Mouse (Mus musculus): ENCODE measurements around the gene Cldn14.
A peak's percentile ranks its signal among the peaks of the same experiment; 100 is the strongest.

The Cldn14 gene

DNA sequence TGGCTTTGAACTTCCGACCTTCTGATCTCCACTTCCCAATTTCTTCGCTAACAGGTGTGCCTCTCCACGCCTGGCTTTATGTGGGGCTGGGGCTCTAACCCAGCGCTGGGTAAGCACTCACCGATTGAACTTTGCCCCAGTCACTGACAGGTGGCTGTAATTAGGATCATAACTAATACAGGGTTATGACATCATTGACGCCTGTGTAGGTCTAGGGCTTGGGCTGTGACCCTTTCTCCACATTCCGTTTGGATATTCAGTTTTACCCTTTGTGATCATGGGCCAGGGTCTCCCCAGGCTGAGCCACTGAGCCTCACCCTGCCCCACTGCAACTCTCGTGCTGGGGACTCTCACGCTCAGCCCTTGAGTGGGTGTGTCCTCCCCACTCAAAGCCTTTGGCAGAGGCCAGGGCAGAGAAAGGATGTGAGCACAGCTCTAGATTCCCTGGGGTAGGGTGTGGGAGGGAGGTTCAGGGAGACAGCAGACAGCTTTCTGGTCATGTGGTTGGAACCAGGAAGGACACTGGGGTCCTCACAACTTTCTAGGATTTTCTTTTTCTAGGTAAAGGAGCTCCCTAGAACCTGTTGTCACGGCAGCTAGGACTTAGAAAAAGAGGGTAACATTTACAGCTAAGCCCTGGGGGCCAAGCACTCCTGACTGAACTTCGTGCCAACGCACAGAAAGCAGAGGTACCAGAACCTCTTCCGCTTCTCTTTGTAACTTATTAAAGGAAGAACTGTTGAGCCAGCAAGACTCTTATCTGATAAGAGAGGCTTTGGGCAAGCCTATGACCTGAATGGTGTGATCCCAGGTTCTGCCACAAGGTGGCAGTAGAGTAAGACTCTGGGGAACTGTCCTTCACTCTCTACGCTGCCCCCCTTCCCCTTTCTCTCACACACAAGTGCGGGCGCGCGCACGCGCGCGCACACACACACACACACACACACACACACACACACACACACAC is 90.6 kb downstream of the Cldn14 start:
- 0 out of 2 replicates have a peak, but pooled peaks have one; percentile 33 for ATAC-seq (ENCODE audit: insufficient number of reproducible peaks, low FRiP score, low TSS enrichment)

DNA sequence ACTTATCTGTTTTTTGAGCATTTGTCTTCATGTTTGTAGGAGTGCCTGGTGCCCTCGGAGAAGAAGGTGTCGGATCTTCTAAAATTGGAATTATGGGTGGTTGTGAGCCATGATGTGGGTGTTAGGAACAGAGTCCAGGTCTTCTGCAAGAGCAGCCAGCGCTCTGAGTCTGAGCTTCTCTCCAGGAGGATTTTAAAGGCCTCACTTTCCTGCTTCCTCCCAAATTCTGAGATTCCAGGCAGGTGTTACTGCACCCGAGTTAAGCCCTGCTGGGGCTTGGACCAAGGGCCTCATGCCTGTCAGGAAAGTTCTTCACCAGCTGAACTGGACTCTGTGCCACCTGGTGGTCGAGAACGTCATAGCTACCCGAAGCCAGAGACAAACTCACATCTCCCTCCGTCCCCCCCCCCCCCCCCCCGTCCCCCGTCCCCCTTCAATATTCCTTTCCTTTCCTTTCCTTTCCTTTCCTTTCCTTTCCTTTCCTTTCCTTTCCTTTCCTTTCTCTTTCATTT is 93.2 kb downstream of the Cldn14 start:
- ATAC-seq (ENCODE audit: insufficient number of reproducible peaks, low FRiP score, low TSS enrichment) = no peak

DNA sequence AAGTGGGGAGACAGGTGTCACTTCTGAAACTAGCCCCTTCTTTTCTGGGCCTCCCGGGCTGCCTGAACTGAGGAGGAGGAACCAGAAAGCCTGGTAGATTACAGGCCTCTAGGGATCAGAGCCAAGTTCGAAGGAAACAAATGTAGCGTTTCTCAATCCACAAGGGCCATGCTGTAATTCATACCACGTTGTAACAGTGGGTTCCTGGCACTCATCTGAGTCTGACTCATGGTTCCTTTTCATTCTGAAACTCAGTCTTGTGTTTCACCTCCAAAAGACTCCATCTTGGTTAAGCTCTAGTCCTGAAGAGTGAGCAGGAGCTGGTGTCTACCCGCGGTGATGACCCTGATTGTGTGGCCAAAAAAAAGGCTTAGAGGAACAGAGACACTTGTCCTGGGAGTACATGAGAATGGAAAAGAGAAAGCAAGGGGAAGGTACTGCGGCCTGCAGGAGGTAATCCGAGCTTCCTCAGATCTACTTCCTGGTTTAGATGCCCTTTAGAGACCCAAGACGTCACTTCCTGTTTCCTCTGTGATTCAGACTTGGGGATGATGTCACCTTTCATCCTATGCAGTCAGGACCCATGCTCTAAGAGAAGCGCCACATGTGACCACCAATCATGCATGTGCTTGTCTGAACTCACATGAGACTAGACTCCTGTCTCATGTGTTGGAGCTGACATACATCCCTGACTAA is 94.6 kb downstream of the Cldn14 start:
- ATAC-seq (ENCODE audit: insufficient number of reproducible peaks, low FRiP score, low TSS enrichment) = no peak

DNA sequence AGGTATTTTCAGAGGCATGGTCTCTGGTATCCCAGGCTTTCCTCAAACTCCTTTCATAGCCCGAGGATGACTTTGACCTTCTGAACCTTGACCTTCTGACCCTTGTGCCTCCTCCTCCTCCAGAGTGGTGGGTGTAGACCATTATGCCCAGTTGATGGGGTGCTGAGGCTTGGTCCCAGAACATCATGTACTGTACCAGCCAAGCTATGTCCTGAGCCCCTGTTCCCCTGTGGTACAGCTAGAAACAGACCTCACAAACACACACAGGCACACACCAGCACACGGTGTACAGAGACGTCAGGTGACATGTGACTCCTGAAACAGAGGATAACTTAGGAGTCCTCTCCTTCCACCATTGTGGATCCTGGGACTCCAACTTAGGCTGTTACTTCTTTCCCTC is 95.8 kb downstream of the Cldn14 start:
- ATAC-seq (ENCODE audit: insufficient number of reproducible peaks, low FRiP score, low TSS enrichment) = no peak

DNA sequence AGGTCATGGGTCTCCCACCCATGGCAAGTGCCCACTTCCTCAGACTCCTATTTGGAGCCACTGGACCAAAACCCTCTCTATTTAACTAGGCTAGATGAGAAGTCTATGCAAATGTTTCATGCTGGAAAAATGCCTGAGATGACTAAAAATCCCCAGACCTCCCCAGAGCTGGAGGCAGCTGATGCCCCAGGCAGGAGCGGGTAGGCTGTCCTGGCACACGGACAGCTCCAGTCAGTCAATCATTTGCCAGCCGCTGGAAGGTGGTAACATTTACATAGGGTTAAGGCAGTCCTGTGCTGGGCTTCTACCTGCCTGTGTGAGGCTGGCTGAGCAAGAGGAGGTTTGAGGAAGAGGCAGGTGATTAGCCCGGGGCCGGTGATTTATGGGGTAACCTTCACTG is 96.5 kb downstream of the Cldn14 start:
- ATAC-seq (ENCODE audit: insufficient number of reproducible peaks, low FRiP score, low TSS enrichment) = no peak

DNA sequence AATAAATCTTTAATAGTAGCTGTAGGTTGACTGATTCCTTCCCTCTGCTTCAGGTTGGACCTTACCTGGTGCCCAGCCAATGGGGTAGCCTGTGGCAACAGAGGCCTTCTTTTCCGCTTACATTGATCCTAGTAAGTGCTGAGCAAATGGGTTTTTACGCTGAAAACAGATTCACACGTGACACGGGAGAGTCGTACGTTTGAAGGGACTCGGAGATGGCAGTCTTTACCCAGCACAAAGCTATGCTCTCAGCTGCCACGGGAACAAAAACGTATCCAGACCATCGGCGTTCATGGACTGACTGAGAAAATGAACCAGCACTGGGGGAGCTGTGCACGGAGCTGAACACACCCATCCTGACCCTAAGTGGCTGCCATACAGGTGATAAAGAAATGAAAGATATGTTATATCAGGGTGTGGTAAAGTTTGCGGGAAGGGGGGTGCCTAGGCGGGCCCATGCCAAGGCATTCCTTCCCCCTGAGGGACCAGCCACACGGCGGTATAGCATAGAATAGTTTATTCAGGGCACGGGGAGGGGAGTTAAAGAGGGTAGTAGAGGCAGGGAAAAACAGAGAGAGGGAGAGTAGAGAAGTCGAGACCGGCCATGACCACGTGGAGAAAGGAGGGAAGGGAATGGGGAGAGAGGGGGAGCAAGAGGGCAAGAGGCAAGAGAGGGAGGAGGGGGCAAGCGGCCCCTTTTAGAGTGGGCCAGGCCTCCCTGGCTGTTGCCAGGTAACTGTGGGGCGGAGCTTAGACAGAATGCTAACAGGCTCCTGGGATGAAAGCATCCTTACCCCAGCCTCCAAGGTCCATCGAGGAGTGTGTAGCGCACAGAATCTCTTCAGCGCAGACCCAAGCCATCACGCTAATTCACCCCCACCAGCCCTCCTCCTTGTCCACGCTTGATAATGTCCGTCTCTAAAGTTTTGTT is 97.6 kb downstream of the Cldn14 start:
- no peak for ATAC-seq (ENCODE audit: insufficient number of reproducible peaks, low FRiP score, low TSS enrichment)

DNA sequence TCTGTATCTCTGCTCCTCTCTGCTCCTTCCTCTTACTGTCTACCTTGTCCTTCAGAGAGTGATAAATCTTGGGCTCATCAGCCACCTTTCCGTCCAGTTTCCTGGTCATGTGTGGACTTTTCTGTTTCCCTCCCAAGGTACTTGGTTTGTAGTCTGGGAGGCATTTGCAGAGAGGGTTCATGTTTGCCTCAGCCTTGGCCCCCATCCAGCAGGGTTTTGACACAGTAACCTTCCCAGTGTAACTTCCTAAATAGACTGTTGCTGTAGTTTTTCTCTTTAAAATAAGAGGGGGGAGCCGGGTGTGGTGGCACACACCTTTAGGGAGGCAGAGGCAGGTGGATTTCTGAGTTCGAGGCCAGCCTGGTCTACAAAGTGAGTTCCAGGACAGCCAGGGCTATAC is 98.7 kb downstream of the Cldn14 start:
- no peak for ATAC-seq (ENCODE audit: insufficient number of reproducible peaks, low FRiP score, low TSS enrichment)

DNA sequence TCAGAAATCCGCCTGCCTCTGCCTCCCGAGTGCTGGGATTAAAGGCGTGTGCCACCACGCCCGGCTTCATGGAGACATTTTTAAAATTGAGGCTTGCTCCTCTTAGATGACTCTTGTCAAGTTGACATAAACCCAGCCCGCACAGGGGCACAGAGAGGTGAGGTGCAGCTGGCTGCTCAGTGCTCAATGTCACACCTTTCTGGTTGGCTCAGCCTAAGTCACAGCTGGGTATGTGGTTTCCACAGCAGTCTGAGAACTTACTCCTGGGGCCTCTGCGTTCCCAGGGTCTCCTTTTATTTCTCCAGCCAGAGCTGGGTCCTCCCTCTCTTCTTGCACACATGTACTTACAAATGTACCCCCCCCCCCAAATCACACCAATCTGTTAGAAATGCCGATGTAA is 100.4 kb downstream of the Cldn14 start:
- ATAC-seq (ENCODE audit: insufficient number of reproducible peaks, low FRiP score, low TSS enrichment) = no peak

DNA sequence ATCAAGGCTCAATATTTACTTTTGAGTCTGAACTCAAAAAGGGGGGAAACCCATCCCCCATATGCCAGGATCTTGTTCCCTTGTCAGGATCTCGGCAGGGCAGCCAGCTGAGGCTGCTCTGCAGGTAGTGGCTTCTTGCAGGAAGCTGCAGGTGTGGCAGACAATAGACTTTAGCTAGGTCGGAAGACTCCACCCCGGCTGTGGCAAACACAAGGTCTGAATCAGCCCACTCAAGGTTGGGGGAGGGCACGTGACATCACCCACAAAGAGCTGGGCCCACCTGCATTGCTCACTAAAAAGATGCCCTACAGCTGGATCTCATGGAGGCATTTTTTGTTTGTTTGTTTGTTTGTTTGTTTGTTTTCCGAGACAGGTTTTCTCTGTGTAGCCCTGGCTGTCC is 100.9 kb downstream of the Cldn14 start:
- ATAC-seq (ENCODE audit: insufficient number of reproducible peaks, low FRiP score, low TSS enrichment) = no peak

DNA sequence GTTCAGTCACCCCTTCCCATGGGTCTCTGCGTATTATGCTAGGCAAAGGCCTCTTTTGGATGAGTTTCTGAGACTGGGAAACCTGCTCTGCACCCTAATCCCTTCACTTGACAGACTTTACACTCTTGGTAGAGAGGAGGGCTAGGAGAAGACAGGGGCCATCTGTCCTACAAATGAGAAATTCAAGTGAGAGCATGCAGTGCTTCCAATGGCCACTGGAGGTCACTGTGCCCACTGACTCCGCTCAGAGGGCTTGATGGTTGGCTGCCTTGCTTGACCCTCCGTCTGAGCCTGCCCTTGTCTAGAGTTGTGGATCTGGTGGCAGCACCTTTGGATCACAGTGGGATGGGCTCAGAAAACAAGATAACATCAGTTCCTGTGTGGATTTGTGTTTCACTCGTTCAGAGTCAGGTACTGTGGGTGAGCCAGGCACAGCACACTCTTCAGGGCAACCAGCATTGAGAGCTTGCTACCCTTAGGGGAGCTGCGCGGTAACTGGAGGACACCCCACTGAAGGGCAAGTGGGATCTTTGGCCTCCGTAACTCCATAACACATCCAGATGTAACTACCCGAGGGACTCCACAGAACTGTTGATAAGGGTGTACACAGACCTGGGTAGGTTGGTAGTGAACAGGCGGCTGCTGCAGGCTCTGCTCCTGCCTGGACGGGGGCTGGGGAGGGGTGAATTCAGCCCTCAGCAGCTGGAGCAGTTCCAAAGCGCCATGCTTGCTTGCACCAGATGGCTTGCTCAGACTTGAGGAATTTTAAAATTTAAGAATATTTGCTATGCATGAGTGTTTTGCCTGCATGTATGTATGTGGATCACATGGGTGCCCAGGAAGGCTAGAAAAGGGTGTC is 102.3 kb downstream of the Cldn14 start:
- ATAC-seq (ENCODE audit: insufficient number of reproducible peaks, low FRiP score, low TSS enrichment) = peak; percentile 63; the same call in 1 of the 2 replicates

DNA sequence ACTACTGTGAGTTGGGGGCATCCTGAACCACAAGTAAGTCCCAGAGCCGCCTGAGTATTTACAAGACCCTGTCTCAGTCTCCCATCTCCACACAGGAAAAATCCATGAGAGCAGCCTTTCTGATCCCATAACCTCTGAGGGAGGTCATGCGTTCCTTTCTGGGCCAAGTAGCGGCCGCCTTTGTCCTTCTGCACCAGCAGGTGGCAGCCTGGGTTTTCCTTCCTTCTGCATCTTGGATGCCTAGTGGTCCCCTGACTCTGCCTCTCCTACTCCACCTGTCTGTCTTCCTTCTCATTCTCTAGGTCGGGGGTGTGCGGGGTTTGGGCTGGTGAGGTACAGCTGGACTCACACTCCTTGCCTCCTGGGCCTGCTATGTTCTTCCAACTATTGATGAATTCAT is 105.6 kb downstream of the Cldn14 start:
- ATAC-seq (ENCODE audit: insufficient number of reproducible peaks, low FRiP score, low TSS enrichment) = no peak

DNA sequence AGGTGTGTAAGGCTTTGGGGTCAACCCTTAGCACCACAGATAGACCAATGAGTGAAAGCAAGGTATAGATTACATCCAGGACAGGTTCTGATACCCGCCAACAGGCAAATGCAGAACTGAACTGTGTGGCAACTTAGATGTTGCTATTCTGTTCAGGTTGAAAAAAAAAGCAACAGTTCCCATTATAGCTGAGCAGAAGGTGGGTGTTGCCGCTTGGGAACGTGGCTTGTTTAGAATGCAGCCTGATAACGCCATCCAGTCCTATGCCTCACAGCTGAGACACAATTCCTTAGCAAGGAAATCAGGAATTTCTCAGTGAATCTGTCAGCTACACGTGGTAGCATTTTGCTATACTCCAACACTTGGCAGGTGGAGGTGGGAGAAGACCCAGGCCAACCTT is 115.4 kb downstream of the Cldn14 start:
- no peak for ATAC-seq (ENCODE audit: insufficient number of reproducible peaks, low FRiP score, low TSS enrichment)

DNA sequence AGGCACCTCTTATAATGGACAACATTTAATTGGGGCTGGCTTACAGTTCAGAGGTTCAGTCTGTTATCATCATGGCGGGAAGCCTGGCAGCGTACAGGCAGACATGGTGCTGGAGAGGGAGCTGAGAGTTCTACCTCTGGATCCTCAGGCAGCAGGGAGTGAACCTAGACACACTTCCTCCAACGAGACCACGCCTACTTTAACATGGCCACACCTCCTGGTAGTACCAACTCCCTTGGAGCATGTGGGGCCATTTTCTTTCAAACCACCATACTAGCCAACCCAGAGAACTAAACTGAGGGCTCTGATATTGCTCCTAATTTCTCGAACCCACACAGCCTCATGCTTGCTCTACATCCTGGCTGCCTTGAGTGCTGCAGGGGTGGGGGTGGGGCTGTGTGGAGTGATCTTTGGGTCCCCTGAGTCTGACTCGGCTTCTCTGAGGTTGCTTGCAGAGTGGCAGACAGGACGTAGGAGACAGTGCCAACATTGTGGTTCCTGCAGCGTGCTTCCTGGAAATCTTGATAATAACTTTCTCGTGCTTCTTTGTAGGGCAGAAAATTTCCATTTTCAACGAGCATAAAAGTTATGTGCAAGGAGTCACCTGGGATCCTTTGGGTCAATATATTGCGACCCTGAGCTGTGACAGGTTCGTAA is 117.6 kb downstream of the Cldn14 start:
- no peak for ATAC-seq (ENCODE audit: insufficient number of reproducible peaks, low FRiP score, low TSS enrichment)

DNA sequence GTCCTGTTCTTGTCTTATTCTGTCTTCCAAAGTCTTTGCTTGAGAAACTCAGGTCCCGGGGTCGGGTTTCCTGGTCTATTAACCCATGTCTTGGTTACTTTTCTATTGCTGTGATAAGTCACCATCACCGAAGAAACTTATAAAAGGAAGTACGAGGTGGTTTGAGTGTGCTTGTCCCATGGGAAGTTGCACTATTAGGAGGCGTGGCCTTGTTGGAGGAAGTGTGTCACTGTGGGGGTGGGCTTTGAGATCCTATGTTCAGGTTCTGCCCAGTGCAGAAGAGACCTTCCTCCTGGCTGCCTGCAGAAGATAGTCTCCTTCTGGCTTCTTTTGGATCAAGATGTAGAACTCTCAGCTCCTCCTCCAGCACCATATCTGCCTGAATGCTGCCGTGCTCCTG is 120.2 kb downstream of the Cldn14 start:
- ATAC-seq (ENCODE audit: insufficient number of reproducible peaks, low FRiP score, low TSS enrichment) = no peak

DNA sequence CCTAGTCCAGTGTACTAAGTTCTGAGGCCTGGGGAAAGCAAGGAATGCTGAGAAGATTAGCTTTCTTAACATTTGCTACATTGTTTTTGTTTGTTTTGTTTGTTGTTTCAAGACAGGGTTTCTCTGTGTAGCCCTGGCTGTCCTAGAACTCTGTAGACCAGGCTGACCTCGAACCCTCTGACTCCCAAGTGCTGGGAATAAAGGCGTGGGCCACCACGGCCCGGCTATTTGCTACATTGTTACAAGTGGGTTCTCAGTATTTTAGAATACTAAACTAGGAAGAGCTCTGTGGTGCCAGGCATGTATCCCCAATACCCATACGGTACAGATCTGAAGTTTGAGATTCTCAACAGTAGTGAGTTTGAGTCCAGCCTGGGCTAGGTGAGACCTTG is 123.9 kb downstream of the Cldn14 start:
- ATAC-seq (ENCODE audit: insufficient number of reproducible peaks, low FRiP score, low TSS enrichment) = no peak

DNA sequence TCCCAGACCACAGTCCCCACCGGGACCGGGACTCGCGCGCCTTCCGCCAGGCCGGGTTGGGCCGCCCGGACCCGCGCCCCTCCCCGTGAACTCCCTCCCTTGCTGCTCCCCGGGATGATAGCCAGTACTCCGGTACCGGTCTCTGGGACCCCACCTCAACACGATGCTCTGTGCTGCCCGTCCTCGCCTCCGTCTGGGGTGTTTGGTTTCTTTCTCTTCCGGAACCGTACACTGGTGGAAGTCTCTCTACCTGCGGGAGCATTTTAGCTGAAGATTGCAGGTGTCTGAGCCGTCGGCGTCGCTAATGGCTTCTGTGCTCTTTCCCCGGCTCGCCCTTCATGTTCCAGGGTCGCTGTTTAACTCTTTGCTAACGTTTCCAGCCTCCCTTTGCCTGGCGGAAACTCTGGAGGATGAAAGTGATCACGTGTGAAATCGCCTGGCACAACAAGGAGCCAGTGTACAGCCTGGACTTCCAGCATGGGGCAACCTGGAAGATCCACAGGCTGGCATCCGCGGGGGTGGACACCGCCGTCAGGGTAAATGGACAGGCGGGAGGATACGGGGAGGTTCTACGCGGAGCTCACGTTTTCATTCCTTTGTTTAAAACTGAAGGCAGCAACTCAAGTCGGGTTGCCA is 124.4 kb downstream of the Cldn14 start:
- peak; percentile 31; the same call in 1 of the 2 replicates for ATAC-seq (ENCODE audit: insufficient number of reproducible peaks, low FRiP score, low TSS enrichment)

DNA sequence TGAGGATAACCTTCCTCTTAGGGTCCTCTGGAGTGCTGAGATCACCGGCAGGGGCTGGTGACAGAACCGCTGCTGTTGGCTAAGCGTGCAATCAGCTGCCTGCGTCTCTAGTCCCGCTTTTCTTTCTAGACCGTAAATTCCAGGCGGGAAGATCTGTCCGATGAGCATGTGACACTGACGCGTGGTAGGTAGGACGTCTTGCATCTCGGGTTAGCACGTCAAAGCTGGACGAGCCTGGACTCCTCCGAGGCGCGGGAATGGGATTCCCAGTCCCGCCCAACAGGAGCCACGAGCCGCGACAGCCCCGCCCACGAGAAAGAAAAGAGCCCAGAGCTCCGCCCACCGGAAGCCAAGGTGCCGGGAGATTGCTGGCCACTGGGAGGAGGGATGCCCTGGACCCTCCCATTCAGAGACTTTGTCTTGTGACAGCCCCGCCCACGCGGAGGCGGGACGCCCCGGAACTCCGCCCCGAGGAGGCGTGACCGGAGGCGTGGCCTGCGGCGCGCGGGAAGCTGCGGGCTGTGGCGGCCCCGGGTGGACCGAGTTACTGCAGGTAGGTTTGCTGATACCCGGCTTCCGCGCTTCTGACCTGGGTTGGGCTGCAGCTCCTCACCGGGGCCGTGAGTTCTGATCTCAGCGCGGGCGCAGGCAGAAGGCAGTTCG is 125.1 kb downstream of the Cldn14 start, which contains the start of gene Chaf1b:
Gene Chaf1b, plus strand, starts transcription at position 479 of the 663 bp plus-strand sequence.
- peak; percentile 90 for ATAC-seq (ENCODE audit: insufficient number of reproducible peaks, low FRiP score, low TSS enrichment)
